Mouse (Mus musculus): ENCODE results near the gene Ptpdc1.
A peak's percentile ranks its signal among the peaks of the same experiment; 100 is the strongest.

The Ptpdc1 gene

DNA sequence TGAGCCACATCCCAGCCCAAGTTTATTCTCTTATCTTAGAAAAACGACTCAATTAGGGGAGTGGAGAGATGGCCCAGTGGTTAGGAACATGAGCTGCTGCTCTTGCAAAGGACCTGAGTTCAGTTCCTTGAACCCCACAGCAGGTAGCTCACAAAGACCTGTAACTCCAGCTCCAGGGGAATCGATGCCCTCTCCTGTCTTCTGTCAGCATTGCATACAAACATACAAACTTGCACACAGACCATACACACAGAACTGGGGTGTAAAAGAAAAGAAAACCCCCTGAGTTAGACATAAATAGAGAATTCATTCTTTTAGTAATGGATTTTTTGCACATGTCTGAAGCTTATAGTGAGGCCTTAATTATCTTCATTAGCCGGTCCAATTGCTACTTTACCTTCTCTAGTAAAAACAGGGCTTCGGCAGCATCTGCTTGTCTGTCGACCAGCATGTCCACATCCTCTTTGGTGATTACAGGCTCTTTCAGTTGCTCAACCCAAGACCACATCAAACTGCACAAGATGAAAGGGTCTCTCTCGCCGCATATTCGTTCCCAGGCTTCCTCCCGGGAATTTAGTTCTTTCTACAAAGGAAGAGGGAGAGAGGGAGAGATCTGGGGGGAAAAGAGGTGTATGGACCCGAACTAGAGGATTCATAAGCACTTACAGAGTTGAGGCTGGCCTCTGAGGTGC, 42.6 kb downstream of the Ptpdc1 start:
- DNase-seq: no peak

DNA sequence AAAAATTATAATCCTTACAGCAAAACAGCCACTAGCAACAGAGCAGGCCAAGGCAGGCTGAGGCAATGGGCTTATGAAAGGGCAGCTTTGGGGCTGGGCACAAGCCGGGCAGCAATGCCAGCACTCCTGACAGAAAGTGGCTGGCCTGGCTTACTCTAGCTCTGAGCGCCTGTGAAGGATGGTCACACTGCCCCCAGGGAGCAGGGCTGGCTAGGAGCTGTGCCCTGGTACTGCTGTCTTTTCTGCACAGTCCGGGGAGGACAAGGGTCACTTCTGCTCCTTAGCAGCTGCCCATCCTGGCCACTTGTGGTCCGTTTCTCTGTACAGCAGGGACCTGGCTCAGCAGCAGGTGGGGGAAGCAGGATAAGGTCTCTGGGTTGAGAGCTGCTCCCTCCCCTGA, 46.8 kb downstream of the Ptpdc1 start:
- DNase-seq: peak; percentile 74 to 84

DNA sequence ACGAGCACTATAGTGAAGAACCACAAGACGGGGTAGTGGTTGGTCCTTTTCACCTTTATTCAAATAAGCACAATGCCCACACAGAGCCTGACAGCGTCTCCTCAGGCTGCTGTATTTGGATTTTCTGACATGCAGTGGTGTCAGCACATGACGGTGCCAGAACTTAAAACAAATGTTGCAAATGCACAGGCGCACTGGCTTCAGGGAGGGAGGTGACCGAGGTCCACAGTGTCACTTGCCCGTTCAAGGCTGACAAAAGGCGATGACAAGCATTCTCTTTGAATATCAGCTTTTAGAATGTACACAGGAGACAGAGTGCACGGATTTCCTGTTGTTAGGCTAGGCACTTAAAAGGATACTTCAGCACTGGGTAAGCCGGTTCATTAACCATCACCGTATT, 47.6 kb downstream of the Ptpdc1 start:
- DNase-seq: no peak

DNA sequence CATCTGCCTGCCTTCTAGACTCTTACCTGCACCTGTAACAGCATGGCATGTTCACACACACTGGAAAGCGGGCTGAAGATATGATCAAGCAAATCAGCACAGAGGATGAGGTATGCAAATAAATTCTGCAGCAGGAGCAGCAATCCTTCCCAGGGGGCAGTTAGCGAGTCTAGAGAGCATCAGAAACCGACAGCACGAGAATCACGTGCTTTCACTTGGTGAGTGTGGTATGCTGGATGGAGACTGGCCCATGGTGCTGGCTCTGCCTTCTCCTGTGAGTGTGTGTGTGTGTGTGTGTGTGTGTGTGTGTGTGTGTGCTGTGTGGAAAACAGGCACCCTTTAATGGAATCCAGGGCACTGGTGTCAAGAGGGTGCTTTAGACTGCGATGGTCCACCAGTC, 48.5 kb downstream of the Ptpdc1 start:
- DNase-seq: peak in 1 of 2 experiments; percentile 19

DNA sequence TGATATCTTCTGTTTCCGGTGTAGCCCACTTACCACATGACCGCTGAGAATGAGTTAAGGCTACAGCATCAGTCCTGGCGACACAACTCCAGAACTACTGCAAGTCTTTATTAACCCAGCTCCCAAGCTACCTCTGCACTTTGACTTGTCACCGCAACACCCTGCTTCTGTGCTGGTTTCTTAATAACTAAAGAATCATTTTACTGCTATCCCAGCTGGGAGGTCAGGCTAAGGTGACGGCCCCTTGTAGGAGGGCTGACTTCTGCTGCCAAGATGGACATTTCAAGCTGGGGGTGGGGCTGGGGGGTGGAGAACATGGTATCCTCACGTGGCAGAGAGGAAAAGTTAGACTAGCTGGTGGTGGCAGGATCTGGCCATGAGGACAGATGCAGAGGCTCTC, 50.7 kb downstream of the Ptpdc1 start:
- DNase-seq: peak; percentile 78 to 86

DNA sequence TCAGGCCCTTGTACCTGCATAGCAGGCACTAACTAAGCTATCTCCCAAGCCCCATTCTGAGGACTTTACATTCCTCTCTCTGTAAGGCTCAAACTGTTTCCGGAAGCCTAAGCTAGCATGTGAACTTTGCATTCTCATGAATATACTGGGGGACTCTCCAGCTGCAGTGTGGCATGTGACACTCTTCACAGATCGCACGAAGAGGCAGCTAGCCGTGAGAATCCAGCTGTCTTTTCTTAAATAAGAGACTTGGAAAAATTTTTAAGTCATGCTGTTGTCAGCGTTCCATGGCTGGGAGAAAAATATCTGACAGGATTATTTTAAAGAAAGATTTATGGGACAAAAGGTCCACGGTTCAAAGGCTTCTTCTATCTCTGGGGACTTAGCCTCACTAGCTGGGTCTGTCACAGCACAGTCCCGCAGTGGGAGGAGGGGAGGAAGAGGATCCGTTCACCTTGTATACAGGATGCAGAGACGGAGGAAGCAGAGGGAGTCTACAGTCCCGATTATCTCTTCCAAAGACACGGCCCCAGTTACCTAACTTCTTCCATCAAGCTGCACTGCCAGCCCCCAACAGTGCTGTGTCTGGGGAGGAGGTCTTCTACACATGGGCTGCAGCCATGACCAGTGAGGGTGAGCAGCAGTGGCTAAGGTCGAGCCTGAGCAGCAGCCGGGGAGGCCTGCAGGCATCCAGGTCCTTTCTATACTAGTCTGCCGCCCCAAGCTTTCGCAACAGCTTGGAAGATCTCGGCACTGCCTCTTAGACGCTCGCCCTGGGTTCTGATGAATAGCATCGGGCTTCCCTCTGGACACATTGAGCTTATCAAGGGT, 51.7 kb downstream of the Ptpdc1 start:
- peak; percentile 30 to 51 for DNase-seq

DNA sequence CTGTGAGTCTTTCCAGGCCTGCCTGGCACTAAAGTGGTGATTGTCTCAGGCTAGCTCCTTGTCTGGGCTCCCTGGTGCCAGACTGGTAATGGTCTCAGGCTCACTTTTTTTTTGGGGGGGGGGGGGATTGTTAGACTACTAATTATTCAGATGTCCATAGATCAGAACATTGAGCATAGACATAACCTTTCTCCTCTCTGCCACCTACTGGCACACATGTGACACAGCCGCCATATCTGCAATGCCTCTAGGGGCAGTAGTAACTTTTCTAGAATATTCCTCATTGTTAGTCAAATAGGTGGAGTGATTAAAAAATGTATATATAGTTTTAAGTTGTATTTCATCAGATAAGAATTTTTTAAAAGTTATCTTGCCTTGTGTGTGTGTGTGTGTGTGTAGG, 53.3 kb downstream of the Ptpdc1 start:
- DNase-seq: peak; percentile 71 to 72

DNA sequence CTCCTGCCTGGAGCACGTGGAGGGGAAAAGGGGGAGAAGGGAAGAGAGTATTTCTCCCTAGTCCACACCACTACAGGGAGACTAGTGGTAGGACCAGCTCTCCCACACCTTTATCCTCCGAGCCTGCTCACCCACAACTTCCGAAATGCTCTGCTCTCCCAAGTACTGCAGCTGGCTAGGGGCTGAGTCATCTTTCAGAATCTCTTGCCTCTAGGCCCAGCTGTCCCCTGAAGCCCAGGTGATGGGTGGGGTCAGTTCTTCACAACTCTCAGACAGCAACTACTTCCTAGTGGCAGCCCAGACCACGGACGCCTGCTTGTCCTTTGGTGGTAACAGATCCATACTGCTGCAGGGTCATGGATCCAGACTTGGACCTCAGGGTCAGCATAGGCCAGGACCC, 54.2 kb downstream of the Ptpdc1 start:
- no peak for DNase-seq

DNA sequence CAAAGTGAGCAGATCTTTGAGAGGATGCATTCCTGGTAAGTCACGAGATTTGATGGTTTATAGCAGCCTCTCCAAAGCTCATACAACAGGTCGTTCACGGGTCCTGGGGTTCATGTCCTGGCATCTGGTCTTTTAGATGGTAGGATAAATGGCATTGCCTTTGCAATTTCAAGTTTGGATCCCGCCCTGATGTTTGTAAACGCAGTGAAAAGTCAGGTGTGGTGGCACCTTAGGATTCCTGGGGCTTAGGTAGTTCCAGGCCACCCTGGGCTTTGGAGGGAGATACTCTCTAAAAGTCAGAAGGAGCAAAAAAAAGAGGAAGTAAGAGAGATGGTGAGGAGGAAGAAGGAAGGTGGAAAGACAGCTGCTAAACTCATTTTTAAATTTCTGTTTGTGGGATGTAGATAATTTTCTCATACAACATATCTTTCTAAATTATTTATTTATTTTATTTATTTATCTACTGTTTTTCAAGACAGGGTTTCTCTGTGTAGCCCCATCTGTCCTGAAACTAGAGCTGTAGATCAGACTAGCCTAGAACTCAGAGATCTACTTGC, 55.8 kb downstream of the Ptpdc1 start:
- no peak for DNase-seq

DNA sequence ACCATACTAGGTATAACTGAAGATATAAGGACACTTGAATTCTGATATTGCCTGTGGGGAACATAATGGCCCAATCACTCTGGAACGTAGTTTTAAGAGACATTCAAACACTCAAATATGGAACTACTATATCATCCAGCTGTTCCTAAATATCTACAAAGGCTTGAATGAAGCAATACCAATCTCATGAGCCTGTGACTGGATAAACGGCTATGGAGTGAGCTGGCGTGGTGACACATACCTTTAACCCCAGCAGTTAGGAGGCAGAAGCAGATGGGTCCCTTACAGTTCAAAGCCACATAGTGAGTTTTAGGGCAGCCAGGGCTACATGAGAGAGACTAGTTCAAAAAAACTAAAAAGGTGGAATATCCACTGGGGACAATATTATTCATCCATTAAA, 57.8 kb downstream of the Ptpdc1 start:
- DNase-seq: no peak

DNA sequence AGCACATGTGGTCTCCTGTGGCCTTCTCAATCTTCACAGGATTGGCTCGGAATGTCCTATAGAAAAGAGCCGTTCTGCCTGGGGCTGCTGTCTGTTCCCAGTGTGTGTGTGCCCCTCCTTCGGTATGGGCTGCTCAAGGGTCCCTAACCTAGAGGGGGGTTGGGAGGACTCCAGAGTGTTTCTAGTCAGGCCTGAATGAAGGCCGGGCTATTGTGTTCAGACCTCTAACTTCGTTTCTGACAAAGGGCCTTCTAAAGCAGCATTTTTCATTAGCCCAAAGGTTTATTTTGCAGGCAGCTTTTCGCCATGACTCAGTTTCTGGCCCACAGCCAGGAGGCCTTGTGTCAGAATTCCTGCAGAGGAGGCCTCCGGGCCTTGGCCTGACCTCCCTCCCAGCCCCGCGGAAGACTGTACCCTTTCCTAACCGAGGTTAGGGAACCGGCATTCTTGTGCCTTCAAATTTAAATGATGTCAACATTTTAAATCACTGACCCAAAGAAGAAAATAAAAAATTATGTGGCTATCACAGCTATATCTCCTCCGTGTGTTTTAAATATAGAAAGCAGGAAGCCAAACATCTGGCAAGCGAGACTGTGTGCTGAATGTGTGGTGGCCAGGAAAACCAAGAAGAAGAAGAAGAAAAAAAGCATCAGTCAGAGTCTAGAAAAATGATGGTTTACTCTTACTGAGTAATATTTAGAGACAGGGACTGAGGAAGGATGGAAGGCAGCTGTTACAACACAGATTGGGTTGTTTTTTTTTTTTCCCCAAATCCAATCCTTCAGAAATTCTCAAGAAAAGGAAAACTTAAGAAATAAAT, 59.1 kb downstream of the Ptpdc1 start:
- peak; percentile 96 to 97 for DNase-seq

DNA sequence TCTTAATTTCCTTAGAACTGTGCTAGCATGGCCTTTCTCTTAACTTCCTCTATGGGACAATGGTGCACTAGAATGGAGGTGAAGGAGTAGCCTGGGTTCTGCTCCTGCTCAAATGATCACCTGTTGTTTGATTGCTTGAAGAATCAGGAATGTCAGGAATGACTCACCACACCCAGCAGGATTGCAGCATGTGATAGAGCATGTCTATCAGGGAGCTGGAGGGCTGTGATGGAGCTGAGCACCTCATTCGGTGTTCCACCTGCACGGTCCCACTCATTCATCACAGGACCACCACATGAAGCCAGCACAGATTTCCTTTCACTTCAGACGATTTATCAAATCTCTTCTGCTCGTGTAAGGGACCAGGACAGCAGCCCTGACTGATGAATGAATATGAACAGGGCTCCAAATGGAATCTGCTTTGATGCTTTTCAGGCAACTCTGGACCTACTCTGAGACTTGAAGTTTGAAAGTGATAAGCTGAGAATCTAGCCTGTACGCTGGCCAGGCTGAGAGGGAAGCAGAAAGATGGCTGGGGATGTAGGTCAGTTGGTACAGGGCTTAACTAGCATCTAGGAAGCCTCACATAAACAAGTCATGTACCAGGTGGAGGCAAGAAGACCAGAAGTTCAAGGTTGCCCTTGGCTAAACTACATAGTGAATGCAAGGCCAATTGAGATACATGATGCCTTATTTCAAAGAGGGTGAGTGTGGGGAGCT, 60.4 kb downstream of the Ptpdc1 start:
- DNase-seq: no peak

DNA sequence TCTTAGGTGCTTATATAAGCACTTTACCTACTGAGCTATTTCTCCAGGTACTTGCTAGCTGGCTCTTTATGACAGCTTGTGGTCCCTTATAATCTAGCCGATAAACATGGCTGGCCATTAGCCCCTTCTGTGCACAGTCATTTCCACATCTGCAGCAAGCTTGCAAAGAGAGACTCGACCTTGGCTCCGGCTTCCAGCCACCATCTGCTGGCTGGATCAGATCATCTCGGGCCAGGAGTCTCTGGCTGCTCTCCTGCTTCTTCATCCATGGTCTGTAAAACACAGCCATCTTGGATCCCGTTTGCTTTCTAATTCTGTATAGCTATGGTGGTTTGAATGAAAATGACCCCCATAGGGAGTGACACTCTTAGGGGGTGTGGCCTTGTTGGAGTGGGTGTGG, 63.1 kb downstream of the Ptpdc1 start:
- no peak for DNase-seq

DNA sequence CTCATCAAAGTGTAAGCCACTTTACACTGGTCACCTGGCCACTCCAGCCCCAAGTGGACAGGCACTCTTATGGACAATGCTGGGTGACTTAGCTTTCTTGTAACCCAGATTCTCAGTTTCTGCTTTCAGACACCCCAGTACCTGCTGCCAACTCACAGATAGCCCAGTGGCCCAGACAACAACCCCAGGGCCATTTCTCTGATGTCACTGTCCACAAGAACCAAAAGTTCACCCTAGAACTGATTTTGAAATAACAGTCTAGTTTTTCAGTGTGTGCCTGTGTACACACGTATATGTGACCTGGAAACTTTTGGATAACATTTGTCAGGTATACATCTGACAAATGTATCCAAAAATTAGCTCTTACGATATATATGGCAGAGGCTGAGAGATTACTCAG, 64.0 kb downstream of the Ptpdc1 start:
- no peak for DNase-seq

DNA sequence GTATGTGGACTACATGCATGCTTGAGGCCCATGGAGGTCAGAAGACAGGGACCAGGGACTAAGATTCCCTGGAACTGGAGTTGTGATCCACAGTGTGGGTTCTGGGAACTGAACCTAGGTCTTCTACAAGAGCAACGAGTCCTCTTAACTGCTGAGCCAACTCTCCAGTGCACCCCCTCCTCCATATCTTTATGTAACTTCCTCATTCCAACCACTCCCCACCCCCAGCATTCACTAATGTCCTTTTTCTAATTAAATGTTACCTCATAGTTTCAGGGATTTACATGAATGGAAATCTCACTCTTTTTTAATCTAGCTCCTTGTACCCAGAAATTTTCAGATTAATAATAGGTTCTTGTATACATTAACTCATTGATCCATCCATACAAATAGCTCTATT, 69.5 kb downstream of the Ptpdc1 start:
- DNase-seq: no peak

DNA sequence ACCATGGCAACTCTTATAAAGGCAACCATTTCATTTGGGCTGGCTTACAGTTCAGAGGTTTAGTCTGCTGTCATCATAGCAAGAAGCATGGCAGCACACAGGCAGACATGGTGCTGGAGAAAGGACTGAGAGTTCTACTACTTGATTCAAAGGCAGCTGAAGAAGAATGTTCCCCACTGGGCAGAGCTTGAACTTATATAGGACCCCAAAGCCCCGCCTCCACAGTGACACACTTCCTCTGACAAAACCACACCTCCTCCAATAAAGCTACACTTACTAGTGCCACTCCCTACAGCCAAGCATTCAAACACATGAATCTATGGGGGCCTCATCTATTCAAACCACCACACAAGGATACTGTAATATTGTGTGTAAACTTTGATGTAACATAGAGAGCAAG, 70.9 kb downstream of the Ptpdc1 start:
- DNase-seq: no peak

DNA sequence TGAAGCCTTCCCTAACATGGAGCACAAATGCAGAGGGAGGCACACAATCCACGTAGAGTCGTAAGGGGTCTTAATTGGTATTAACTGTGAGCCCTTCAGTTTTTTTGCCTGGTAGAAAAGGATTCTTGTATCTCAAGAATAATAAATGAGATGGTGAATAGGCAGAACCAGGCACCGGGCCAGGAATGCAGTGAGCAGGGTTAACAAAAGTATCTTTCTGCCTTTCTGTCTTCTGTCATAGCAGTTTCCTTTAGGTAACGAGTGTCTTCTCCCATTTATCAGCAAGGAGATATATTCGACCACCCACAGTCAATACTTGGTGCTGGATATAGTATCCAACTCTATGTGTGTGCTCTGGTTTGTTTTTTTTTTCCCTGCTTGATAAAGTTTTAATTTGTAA, 72.0 kb downstream of the Ptpdc1 start:
- peak in 1 of 2 experiments; percentile 34 for DNase-seq

DNA sequence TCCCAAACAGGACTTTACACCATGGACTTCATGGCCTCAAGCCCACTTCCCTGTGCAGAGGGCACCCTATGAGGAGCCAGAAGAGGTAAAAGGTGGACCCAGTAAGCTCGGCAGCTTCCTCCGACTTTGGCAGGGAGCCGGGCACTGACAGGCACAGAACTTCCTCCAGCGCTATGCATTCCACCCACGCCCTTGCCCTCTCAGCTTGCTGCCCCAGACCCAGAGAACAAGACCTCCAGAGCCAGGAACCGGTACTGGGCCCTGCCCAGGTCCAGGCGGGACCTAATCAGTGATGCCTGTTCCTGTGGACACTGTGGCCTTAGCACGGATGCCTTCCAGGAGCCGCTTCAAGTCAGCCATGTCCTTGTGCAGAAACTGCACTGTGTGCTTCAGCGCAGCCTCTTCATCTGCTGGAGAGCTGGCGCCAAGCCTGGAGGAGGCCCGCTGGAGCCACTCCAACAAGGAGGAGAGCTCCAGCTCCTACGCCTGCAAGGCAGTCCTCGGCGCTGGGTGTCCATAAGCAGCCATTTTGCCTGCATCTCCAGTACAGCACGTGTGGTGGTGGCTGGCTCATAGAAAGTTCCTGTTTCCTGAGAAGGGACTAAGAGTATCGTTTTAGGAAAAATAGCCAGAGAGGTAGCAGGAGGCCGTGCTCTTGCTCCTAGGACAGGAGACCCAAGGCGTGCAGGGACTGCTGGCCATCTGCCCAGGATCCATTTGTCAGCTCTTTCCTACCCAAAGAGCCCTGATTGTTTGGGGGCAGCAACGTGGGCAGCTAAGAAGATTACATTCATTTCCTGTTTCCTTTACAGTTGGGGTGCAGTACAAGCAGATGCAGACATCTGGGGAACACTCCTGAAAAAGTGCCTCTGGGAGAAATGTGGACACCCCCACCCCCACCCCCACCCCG, 73.0 kb downstream of the Ptpdc1 start:
- DNase-seq: peak; percentile 92 to 94

DNA sequence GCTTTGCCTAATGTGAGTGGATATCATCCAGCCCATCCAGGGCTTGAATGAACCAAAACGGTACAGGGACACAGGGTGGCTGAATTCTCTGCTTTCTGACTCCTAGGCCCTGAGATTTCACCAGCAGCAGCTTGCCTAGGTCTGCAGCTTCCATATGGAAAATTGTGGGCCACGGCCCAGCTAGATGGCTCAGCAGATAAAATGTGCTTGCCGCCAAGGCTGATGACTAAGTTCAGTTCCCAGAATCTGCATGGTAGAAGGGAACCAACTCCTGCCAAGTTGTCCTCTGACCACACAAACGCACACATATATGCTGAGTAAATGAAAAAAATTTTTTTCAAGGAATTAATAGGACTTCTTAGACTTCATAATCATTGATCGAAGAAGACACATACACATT, 77.2 kb downstream of the Ptpdc1 start:
- no peak for DNase-seq

DNA sequence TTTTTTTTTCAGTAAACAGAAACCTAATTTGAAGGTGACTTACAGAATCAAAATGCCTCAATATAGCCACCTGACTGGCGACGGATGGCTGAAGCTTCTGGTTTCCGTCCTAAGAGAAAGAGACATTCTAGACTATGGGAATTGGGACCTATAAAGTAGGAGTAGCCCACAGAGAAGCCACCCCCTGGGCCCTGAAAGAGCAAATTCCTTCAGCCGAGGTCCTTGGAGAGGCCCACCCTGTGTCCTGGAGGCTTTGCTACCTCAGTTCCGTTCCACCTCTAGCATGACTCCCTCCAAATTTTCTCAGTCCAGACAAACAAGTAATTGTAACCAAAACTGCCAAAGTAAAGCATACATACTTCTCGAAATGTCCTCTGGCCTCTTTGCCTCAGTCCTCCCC, 77.8 kb downstream of the Ptpdc1 start:
- no peak for DNase-seq

DNA sequence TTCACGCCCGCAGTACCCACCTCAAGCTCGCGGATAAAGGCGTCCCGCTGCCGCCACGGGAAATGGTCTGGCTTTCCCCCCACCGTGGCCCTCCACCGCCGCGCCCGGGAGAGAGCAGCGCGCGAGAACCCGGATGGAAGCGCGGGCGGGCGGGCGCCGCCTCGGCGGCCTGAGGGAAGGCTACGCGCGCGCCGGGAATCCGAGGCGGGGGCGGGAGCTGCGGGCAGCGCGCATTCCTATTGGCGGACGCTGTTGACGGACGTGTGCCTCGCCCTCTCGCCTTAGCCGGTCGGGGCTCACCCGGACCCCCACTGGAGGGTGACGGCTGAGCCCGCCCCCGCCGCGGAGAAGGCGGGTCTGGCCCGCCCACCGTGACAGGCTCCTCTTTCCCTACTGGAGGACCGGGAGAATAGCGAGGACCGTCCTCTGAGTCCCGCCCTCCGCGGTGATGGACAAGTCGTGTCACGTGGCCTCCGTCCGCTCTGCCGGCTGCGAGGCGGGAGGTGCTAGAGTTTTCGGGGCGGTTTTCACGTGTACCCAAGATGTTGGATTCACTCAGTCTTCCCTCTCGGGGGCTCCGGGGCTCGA, 79.0 kb downstream of the Ptpdc1 start:
- peak; percentile 99 to 100 for DNase-seq

Measured in kidney, postnatal 36 days (tissue).